Comparison of ENCODE assay signal across 1 mouse cellular context in the genomic region with DNA sequence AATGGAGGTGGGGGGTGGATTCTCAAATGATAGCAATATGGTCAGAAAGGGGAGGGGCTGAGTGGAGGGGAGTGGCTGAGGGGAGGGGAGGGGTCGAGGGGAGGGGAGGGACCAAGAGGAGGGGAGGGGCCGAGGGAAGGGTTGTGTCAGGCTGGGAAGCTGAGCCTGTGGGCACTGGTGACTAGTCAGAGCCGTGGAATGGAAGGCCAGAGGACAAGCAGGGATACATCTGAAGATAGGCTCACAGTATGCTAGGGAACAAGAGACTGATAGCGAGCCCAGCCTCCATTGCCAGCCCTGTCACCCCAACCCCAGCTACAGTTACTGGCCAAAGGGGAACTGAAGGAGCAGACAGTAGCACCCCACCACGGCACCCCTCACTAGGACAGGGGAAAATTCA.
TF ChIP-seq lines count a peak whose summit lies in the region.

No protein-coding gene starts in this region.

TF ChIP-seq in MEL, 35 proteins besides CTCF, POLR2A, EP300 and RAD21 (continued from another document):
- TF ChIP-seq ETS1 (IDR thresholded peaks at IDR 0.05; ENCODE audit: low read depth, low read length) = no peak
- TF ChIP-seq POLR2AphosphoS5 (IDR thresholded peaks at IDR 0.05; ENCODE audit: borderline replicate concordance, low read depth, low read length) = no peak
- TF ChIP-seq MAX (IDR thresholded peaks at IDR 0.05; ENCODE audit: low read length) = no peak
- no peak for TF ChIP-seq NRF1 (IDR thresholded peaks at IDR 0.05; ENCODE audit: insufficient read depth, low read depth, low read length, poor library complexity, severe bottlenecking)
- no peak for TF ChIP-seq SMC3 (IDR thresholded peaks at IDR 0.05; ENCODE audit: low read depth, low read length)
TF ChIP-seq in MEL: peak in this region for 0.
